Mouse (Mus musculus) splenic B cell, adult 2 months (primary cell): Measurements from ENCODE around the gene Snx8.

Experiments used
- DNase-seq: peaks from one replicate; pipeline ENCODE4 v3.0.0-alpha.2; 2011; ENCODE audit warnings: low read depth, low spot score
- H3K27me3 ChIP-seq: 2 replicates; pipeline ENCODE4 v1.6.1; 2012; ENCODE audit warnings: mild to moderate bottlenecking, low read length, moderate library complexity, mixed read lengths; ENCODE audit not compliant: control insufficient read depth, poor library complexity, insufficient read depth, severe bottlenecking
- H3K36me3 ChIP-seq: 2 replicates; pipeline ENCODE4 v1.6.1; 2012; ENCODE audit warnings: mild to moderate bottlenecking, low read length, moderate library complexity, mixed read lengths; ENCODE audit not compliant: control insufficient read depth, poor library complexity, insufficient read depth, severe bottlenecking

The Snx8 gene

DNA sequence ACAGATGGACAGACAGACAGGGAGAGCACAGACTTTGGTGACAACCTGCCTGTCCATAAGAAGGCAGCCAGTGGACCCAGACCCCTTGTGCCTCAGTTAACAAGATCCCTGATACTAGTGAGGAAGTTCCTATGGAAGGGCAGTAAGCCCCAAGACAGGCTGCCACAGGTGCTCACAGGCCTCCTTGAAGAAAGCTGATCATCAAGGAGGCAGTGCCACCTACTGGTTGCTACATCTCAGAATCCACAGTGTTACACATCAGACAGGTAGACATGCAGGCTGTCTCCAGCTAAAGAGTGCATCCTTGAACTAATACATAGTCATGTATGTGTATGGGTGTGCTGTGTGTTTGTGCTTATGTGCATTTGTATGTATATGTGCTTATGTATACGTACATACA lies 96.9 kb downstream of the Snx8 start:
- DNase-seq = peak; percentile 78
- no peaks in the 10 kb centered on the region for H3K27me3 ChIP-seq
- H3K36me3 ChIP-seq = peaks cover 3% of the 10 kb centered on the region; the same call in 1 of the 2 replicates
